Mouse (Mus musculus) olfactory bulb, adult 2 months (tissue): ENCODE measurements around the gene Pom121l2.

Experiments used
- CTCF ChIP-seq: fragments of 200-500 bp; IDR thresholded peaks from 2 replicates; pipeline ENCODE4 v1.5.1; 2012; ENCODE audit warnings: low read depth, mild to moderate bottlenecking, low read length, moderate library complexity; ENCODE audit not compliant: insufficient read depth
- POLR2A ChIP-seq: fragments of 200-500 bp; IDR thresholded peaks from 2 replicates; pipeline ENCODE4 v1.6.1; 2012; ENCODE audit warnings: mild to moderate bottlenecking, low read depth, low read length, moderate library complexity; ENCODE audit not compliant: insufficient read depth

DNA sequence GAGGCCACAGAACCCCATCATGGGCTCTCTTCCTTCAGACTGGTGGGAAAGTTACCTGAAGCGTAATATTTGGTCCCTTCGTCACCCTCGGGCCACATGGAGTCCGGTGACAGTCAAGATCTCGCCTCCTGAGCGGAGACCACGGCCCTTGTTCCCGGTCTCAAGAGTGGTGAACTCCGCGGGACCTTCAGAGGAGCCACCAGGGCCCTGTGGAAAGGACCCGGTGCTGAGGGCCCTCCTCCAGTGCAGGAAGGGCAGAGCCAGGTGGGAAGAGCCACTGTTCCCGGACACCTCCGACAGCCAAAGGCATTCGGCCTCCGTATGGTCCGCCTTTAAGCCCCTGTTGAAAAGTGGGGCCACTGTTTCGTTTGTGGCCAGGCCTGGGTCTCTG lies 804 bp downstream of the Pom121l2 start:
- no peak for TF ChIP-seq CTCF
- no peak for TF ChIP-seq POLR2A
